Mouse (Mus musculus): ENCODE results near the gene Snx10.

Gene Snx10

DNA sequence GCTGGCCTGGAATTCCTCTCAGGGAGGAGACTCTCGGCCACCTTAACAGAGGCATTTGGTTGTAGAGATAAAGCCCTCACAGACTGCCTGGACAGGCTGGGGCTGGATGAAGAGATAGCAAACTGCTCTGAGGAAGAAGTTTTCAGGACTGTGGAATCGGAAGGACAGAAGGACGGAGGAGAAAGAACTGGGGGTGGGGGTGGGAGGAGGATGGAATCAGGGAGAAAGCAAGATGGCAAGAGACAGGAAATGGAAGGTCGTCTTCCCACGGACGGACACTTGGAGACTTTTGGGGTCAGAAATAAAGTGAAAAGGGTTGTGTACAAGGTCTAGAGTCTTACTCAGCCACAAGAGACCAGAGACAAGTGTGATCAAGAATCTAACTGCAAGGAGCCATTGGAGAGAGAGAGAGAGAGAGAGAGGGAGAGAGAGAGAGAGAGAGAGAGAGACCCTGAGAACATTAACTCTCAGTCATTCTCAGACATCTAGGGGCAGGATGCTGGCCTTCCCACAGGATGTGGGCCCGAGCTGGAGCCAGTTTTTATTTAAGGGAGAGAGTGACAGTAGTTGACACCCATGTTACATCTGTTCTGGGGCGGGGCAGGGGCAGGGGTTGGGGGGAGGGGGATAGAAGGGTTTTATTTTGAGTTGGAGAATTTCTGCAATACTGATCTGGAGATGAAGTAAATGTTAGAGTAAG, 110.1 kb downstream of the Snx10 start:
- no peak for DNase-seq (ENCODE audit: low read depth in 1 of 2, low spot score in 2 of 2)

GRCm38 (mm10) chr6:51636019-51636568, 112.4 kb downstream of the Snx10 start:
- peak; percentile 46 to 59 for DNase-seq (ENCODE audit: low read depth in 1 of 2, low spot score in 2 of 2)

Data from monocyte, adult 2 months (primary cell).